Mouse (Mus musculus): ENCODE data around the gene Pgk2.
"Not testable (repeated sequence)": the region's sequence is repeated elsewhere in the genome, so short reads cannot be mapped to it uniquely, and the experiment has no call there.

The Pgk2 gene

DNA sequence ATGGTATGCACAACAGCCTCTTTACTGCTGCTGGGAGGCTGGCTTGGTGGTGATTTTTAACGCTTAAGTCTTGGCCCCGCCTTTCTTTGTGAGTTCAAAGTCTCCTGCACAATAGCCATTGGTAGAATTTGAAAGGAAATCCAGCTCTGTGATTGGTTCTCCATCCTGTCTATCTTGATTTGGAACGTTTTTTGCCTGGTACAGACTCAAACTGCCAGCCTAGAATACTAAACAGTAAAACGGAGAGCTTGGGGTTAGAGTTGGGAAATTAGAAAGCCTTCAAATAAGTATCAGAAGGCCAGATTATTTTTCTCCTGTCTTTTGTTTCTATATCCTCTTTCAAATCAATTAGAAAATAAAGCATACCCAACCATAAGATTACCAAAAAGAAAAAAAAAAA is at the start of gene Pgk2:
Gene Pgk2 (minus strand): TSS at position 101 of the 400 bp plus-strand sequence.
- no peak for DNase-seq (ENCODE audit: low spot score in 2 of 2)

DNA sequence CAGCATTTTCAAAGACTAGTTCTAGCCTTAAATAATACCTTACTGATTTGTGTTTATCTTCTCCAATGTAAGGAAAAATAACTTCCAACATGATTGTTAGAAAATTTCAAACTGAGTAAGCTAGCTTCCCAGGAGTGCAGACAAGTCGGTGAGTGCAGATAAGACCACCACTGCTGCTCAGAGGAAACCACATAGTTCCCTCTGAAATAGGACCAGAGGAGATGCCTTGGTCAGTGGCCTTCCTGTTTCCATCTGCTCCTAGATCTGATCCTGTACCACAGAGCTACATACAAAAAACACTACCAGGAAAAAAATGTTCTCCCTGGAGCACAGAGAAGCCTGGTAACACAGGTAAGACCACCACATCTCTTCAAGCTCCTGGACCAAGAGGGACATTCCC is 44.0 kb upstream of the Pgk2 start:
- DNase-seq (ENCODE audit: low spot score in 2 of 2), result no peak

DNA sequence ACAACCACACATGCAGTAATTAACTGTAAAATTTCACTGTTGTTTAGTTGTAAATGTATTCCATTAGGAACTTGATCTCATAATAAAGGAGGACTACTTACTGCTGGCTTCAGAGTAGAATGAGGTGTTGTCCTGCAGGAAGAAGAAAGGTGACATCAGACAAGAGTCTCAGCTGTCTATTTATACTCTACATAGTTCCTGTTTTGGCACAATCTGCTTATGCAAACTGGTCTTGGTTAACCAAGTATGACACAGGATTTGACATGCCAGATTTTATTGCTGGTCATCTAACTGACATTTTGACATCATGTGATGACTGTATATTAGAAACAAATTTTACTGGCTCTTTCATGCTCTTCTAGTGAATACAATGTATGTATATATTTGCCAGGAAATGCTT is 33.7 kb upstream of the Pgk2 start, which contains the start of gene Crisp3:
Gene Crisp3 (minus strand): TSS at position 154 of the 400 bp plus-strand sequence.
- no peak for DNase-seq (ENCODE audit: low spot score in 2 of 2)

DNA sequence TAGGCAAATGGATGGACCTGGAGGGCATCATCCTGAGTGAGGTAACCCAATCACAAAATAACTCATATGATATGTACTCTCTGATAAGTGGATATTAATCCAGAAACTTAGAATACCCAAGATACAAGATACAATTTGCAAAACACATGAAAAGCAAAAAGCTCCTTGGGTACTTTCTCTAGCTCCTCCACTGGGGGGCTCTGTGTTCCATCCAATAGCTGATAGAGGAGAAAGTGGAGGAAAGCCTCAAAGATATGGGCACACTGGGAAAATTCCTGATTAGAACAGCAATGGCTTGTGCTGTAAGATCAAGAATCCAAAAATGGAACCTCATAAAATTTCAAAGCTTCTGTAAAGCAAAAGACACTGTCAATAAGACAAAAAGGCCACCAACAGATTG is 6.6 kb downstream of the Pgk2 start:
- not testable (repeated sequence) for DNase-seq (ENCODE audit: low spot score in 2 of 2)

DNA sequence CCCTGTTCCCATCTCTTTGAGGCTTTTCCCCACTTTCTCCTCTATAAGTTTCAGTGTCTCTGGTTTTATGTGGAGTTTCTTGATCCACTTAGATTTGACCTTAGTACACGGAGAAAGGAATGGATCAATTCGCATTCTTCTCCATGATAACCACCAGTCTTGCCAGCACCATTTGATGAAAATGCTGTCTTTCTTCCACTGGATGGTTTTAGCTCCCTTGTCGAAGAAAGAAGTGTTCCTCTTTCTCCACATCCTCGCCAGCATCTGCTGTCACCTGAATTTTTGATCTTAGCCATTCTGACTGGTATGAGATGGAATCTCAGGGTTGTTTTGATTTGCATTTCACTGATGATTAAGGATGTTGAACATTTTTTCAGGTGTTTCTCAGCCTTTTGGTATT is 18.2 kb downstream of the Pgk2 start:
- not testable (repeated sequence) for DNase-seq (ENCODE audit: low spot score in 2 of 2)

DNA sequence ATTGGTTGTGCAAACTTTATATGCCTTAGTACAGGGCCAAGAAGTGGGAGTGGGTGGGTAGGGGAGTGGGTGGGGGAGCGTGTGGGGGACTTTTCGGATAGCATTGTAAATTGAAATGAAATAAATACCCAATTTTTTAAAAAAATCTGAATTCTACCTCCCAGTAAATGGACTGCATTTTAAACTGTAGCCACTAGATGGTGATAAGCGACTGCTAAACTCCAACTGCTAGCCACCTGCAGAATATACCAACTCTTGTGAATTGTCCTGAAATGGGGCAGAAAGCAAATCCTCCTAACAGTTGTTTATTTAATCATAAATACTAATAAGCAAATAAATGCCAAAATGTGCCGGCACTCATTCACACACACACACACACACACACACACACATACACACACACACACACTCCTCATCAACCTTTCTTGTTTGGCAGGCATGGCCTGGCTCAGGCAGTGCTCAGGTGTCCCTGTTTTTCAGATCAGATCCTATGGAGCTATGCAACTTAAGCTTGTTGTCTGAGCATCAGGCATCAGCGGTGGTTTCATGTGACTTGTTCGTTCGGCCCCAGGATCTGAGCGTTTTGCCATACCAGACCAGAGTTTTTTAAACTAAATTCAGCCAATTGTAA is 50.6 kb downstream of the Pgk2 start:
- not testable (repeated sequence) for DNase-seq (ENCODE audit: low spot score in 2 of 2)

All from urinary bladder, adult 18-20 months (tissue).